Mouse (Mus musculus): ENCODE results near the gene Sorl1. TPM values are rescaled to one million over a fixed set of nuclear protein-coding genes. Genes with fewer than 3 reads are reported as not detected.
A peak's percentile ranks its signal among the peaks of the same experiment; 100 is the strongest.

Gene Sorl1
- total RNA-seq, 2 experiments from 2014 or later: 196 to 197 TPM

GRCm38 (mm10) chr9:42115078-42115477 is 9.0 kb downstream of the Sorl1 start:
- DNase-seq (ENCODE audit: low spot score in 2 of 2): no peak
- TF ChIP-seq CTCF (conservative IDR thresholded peaks at IDR 0.05): no peak
- H3K27ac ChIP-seq: peak overlapping the region; percentile 18; the same call in 1 of the 2 replicates
- H3K4me3 ChIP-seq: no peak overlapping the region

DNA sequence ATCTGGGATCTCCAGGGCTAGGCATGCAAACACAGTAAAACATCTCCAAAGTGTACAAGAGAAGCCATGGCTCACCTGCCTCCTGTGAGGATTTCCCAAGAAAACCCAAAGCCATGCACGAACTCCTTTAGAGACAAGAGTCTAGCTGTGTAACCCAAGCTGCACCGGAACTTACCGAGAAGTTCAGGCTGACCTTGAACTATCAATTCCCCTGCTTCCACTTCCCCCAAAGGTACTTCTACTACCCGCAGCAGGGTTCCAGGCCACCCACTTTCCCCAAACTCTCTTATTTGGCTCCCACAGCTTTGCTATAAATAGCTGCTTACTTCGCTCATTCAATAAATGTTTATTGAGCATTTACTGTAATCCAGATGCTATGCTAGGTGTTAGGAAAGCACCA is 10.8 kb downstream of the Sorl1 start:
- Histone ChIP-seq H3K27ac (no peak overlapping the region), H3K4me3 (no peak overlapping the region)
- DNase-seq (ENCODE audit: low spot score in 2 of 2): no peak
- TF ChIP-seq CTCF (conservative IDR thresholded peaks at IDR 0.05): no peak

GRCm38 (mm10) chr9:42112691-42113090 is 11.4 kb downstream of the Sorl1 start:
- no peak overlapping the region for H3K27ac ChIP-seq
- H3K4me3 ChIP-seq: no peak overlapping the region
- DNase-seq (ENCODE audit: low spot score in 2 of 2): no peak
- TF ChIP-seq CTCF (conservative IDR thresholded peaks at IDR 0.05): no peak

DNA sequence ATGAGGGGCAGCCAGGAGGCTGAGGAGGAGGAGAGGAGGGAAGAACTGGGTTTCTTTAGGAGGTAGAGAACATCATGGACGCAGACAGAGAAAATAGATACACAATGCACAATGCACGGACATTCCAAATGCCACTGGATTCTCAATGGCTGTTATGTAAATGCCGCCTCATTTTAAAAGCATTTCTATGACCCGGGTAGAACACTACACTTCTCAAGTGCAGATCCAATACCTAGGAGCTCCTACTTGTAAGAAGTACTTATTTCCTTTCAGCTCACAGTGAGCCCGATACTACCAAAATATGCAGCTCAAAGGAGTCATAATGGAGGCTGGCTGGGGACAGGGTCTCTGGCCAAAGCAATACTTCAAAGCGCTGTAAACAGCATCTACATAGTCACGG is 12.8 kb downstream of the Sorl1 start:
- Histone ChIP-seq H3K4me3 (no peak overlapping the region), H3K27ac (peak overlapping the region; percentile 83)
- no peak for TF ChIP-seq CTCF (conservative IDR thresholded peaks at IDR 0.05)
- no peak for DNase-seq (ENCODE audit: low spot score in 2 of 2)

- no peak for DNase-seq (ENCODE audit: low spot score in 2 of 2)
- TF ChIP-seq CTCF (conservative IDR thresholded peaks at IDR 0.05): no peak
- H3K27ac ChIP-seq: peak overlapping the region; percentile 83
- peak overlapping the region; percentile 13; the same call in 1 of the 2 replicates for H3K4me3 ChIP-seq
Observed at GRCm38 (mm10) chr9:42109837-42110451, 14.2 kb downstream of the Sorl1 start.

- Histone ChIP-seq H3K27ac (peak overlapping the region; percentile 83), H3K4me3 (no peak overlapping the region)
- no peak for DNase-seq (ENCODE audit: low spot score in 2 of 2)
- no peak for TF ChIP-seq CTCF (conservative IDR thresholded peaks at IDR 0.05)
Observed at GRCm38 (mm10) chr9:42109131-42109530, 15.0 kb downstream of the Sorl1 start.

- Histone ChIP-seq H3K4me3 (no peak overlapping the region), H3K27ac (peak overlapping the region; percentile 83)
- TF ChIP-seq CTCF (conservative IDR thresholded peaks at IDR 0.05): no peak
- DNase-seq (ENCODE audit: low spot score in 2 of 2): peak in 1 of 2 experiments; percentile 53
Observed at GRCm38 (mm10) chr9:42108369-42108951, 15.6 kb downstream of the Sorl1 start.

DNA sequence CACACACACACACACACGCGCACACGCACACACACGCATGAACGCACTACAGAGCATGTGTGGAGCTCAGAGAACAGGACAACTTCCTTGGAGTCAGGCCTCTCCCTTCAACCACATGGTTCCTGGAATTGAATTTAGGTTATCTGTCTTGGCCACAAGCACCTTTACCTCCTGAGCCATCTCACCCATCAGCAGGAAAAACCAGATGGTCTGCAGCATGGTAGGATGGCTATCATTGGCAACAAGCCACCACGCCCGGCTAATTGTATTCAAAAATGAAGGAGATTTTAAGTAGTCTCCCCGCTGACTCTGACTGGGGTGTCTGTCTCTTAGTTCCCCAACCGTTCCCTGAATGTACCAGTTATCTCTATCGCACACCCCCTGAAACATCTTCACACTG is 17.0 kb downstream of the Sorl1 start:
- Histone ChIP-seq H3K4me3 (no peak overlapping the region), H3K27ac (no peak overlapping the region)
- no peak for DNase-seq (ENCODE audit: low spot score in 2 of 2)
- no peak for TF ChIP-seq CTCF (conservative IDR thresholded peaks at IDR 0.05)

GRCm38 (mm10) chr9:42106305-42106704 is 17.8 kb downstream of the Sorl1 start:
- DNase-seq (ENCODE audit: low spot score in 2 of 2): no peak
- Histone ChIP-seq H3K27ac (no peak overlapping the region), H3K4me3 (no peak overlapping the region)
- no peak for TF ChIP-seq CTCF (conservative IDR thresholded peaks at IDR 0.05)

DNA sequence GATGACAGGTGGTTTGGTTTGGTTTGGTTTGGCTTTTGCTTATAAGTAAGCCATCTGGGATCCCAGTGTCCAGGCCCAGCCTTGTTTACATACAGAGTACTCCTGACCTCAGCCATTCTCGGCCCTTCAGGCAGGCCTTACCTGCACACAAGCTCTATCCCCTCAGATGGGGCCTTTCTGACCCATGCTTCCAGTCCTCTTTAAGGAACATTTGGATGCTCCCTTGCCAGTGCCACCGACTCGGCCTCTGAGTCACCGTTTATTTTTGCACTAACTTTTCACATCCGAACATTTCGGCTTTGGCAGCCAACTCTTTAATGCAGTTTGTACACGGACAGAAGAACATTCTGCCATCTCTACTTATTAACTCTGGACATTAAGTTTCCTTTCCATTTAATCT is 20.6 kb downstream of the Sorl1 start:
- no peak overlapping the region for H3K4me3 ChIP-seq
- peak overlapping the region; percentile 83; the same call in 1 of the 2 replicates for H3K27ac ChIP-seq
- TF ChIP-seq CTCF (conservative IDR thresholded peaks at IDR 0.05): no peak
- DNase-seq (ENCODE audit: low spot score in 2 of 2): no peak

DNA sequence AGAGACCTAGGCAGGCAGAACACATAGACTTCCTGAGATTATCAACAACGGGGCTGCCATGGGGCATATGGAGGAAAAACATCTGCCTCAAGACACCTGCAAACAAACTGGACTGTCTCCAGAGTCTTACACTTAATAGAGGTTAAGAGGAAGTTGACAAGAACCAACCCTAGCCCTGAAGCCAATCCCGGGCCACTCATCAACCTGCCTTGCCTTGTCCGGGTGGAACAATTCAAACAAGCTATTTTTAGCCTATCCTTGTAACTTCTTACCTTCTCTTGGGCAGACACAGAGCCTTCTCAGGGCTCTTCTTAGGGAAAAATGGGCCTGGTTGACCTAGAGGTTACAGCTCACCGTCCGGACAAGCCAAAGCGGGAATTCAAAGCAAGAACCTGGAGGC is 22.1 kb downstream of the Sorl1 start:
- no peak for DNase-seq (ENCODE audit: low spot score in 2 of 2)
- no peak overlapping the region for H3K4me3 ChIP-seq
- TF ChIP-seq CTCF (conservative IDR thresholded peaks at IDR 0.05): no peak
- H3K27ac ChIP-seq: peak overlapping the region; percentile 83

DNA sequence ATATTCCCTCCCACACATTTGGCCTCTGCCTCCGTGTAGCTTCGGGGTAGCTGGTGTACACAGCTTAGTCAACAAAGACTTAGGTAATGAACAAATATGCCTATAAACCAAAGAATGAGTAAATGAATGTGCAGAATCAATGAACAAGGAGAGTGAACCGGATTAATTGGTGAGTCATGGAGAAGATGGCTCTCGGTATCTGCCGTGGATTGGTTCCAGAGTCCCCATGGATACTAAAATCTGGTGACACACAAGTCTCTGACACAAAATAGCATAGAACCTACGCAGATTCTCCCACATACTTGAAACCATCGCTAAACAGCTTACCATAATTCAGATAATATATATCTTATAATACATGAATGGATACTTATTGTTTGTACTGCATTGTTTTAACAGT is 22.8 kb downstream of the Sorl1 start:
- TF ChIP-seq CTCF (conservative IDR thresholded peaks at IDR 0.05): no peak
- peak; percentile 59 to 73 for DNase-seq (ENCODE audit: low spot score in 2 of 2)
- H3K27ac ChIP-seq: peak overlapping the region; percentile 83
- H3K4me3 ChIP-seq: peak overlapping the region; percentile 8; the same call in 1 of the 2 replicates

GRCm38 (mm10) chr9:42100618-42101210 is 23.4 kb downstream of the Sorl1 start:
- peak overlapping the region; percentile 8; the same call in 1 of the 2 replicates for H3K4me3 ChIP-seq
- peak overlapping the region; percentile 83 for H3K27ac ChIP-seq
- no peak for DNase-seq (ENCODE audit: low spot score in 2 of 2)
- no peak for TF ChIP-seq CTCF (conservative IDR thresholded peaks at IDR 0.05)

Measured in layer of hippocampus, adult 2 months (tissue).